Mouse (Mus musculus) neural tube, embryonic 14.5 days (tissue): ENCODE data around the gene Atp6ap1l. TPM values are rescaled to one million over a fixed set of nuclear protein-coding genes. Genes with fewer than 3 reads are reported as not detected.
A peak's percentile ranks its signal among the peaks of the same experiment; 100 is the strongest.
"Not testable (repeated sequence)": the region's sequence is repeated elsewhere in the genome, so short reads cannot be mapped to it uniquely, and the experiment has no call there.

Source experiments
- ATAC-seq: fragments of 200-750 bp; cut with Nextera tagmentation; 2 replicates; pipeline ENCODE4 v1.8.0; 2017; ENCODE audit warnings: low read depth, mild to moderate bottlenecking, moderate TSS enrichment, moderate library complexity
- H3K27ac ChIP-seq: fragments of 300-500 bp; sonication (generic); 2 replicates; pipeline ENCODE4 v1.5.1; 2014; ENCODE audit warnings: low read depth, mild to moderate bottlenecking, control low read depth, low read length, moderate library complexity, mixed read lengths
- H3K27me3 ChIP-seq: fragments of 300-500 bp; sonication (generic); 2 replicates; pipeline ENCODE4 v1.6.1; 2014; ENCODE audit warnings: low read length; ENCODE audit not compliant: control insufficient read depth, insufficient read depth
- H3K36me3 ChIP-seq: fragments of 300-500 bp; sonication (generic); 2 replicates; pipeline ENCODE4 v1.6.1; 2014; ENCODE audit warnings: low read length, mixed read lengths; ENCODE audit not compliant: control insufficient read depth, insufficient read depth
- H3K4me1 ChIP-seq: fragments of 300-500 bp; sonication (generic); 2 replicates; pipeline ENCODE4 v1.6.1; 2014; ENCODE audit warnings: low read length; ENCODE audit not compliant: control insufficient read depth, insufficient read depth
- H3K4me2 ChIP-seq: fragments of 300-500 bp; sonication (generic); 2 replicates; pipeline ENCODE4 v1.6.1; 2014; ENCODE audit warnings: mild to moderate bottlenecking, low read depth, low read length, control low read depth
- H3K4me3 ChIP-seq: fragments of 300-500 bp; sonication (generic); 2 replicates; pipeline ENCODE4 v1.5.1; 2014; ENCODE audit warnings: low read depth, low read length, control low read depth, mixed read lengths
- H3K9ac ChIP-seq: fragments of 300-500 bp; sonication (generic); replicated peaks from 2 replicates; pipeline ENCODE4 v1.6.1; 2014; ENCODE audit warnings: low read depth, mild to moderate bottlenecking, control low read depth, low read length, mixed read lengths
- H3K9me3 ChIP-seq: fragments of 300-500 bp; sonication (generic); 2 replicates; pipeline ENCODE4 v1.6.1; 2016; ENCODE audit warnings: low read length; ENCODE audit not compliant: control insufficient read depth
- WGBS: fragments of 180-500 bp; shearing (Covaris S2); extraction: QIAGEN DNeasy Blood & Tissue Kit; methylation state at CpG from one replicate; pipeline ENCODE4 v1.1.7; 2014; 5-methylcytosine and 5-hydroxymethylcytosine counted together
- polyA plus RNA-seq: library from polyadenylated mRNA; unstranded; fragments of >200 nt; fragmentation: Nextera tagmentation; extraction: Ambion mirVana; gene quantifications from 2 replicates; pipeline ENCODE4 v1.2.1, GENCODE M21; 2014

The Atp6ap1l gene
- polyA plus RNA-seq, 1 experiment from 2014 or later, result 0.47 TPM

DNA sequence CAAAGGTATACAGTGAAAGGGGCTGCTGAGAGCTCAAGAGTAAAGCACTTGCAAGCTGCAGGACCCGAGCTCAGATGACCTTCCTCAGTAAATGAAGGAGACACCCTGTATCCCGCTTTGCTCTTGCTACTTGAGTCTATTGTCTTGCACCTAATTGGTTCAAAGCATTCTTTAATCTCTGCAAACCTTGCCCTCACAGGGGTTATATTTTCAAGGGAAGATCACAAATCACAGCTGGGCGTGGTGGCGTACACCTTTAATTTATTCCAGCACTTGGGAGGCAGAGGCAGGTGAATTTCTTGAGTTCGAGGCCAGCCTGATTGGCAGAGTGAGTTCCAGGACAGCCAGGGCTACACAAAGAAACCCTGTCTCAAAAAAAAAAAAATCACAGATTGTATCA lies 20.0 kb upstream of the Atp6ap1l start:
- Histone ChIP-seq H3K4me1 (peaks cover 6% of the 10 kb centered on the region; the same call in 1 of the 2 replicates), H3K9me3 (no peaks in the 10 kb centered on the region), H3K27ac (no peak overlapping the region), H3K36me3 (peaks cover 24% of the 10 kb centered on the region), H3K4me3 (no peak overlapping the region), H3K9ac (no peak overlapping the region), H3K27me3 (no peaks in the 10 kb centered on the region), H3K4me2 (no peak overlapping the region)
- WGBS, result 91% methylated on average over 5 of the region's 5 CpGs
- ATAC-seq, result no peak

DNA sequence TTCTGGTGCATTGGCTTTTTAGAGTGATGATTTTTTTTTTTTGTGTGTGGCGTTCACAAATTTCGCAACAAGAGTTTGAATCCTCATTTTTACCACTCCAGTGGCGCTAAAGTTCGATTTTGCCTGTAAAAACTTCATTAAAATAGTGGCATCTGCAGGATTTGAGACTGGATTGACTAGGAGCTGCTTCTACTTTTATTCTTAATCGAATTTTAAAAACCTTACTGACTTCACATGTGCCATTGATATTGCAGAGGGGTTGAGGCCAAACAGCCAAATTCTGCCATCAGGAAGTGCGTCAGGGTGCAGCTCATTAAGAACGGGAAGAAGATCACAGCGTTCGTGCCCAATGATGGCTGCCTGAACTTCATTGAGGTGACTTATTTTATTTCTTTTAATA lies 18.9 kb upstream of the Atp6ap1l start:
- no peaks in the 10 kb centered on the region for H3K27me3 ChIP-seq
- 54% methylated on average over 9 of the region's 9 CpGs for WGBS
- peak overlapping the region; percentile 76 for H3K4me2 ChIP-seq
- ATAC-seq, result no peak
- H3K4me3 ChIP-seq, result peak overlapping the region; percentile 82
- peak overlapping the region; percentile 88; the same call in 1 of the 2 replicates for H3K9ac ChIP-seq
- H3K4me1 ChIP-seq, result peaks cover 6% of the 10 kb centered on the region; the same call in 1 of the 2 replicates
- H3K9me3 ChIP-seq, result no peaks in the 10 kb centered on the region
- H3K36me3 ChIP-seq, result peaks cover 24% of the 10 kb centered on the region
- H3K27ac ChIP-seq, result no peak overlapping the region

DNA sequence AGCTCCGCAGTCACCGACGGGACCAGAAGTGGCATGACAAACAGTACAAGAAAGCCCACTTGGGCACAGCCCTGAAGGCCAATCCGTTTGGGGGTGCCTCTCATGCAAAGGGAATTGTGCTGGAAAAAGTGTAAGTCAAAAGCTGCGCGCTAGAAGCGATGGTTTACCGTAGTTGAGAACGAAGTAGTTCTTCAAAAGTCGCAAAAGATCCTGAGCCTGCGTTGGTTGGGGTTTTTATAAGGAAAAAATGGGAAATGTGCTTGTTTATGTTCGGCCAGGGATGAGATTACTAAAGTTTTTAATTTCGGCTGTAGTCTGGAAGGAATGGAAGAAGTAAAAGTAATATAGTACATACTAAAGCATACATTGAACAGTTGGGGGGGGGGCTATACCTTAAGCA lies 18.5 kb upstream of the Atp6ap1l start:
- peak overlapping the region; percentile 76 for H3K4me2 ChIP-seq

DNA sequence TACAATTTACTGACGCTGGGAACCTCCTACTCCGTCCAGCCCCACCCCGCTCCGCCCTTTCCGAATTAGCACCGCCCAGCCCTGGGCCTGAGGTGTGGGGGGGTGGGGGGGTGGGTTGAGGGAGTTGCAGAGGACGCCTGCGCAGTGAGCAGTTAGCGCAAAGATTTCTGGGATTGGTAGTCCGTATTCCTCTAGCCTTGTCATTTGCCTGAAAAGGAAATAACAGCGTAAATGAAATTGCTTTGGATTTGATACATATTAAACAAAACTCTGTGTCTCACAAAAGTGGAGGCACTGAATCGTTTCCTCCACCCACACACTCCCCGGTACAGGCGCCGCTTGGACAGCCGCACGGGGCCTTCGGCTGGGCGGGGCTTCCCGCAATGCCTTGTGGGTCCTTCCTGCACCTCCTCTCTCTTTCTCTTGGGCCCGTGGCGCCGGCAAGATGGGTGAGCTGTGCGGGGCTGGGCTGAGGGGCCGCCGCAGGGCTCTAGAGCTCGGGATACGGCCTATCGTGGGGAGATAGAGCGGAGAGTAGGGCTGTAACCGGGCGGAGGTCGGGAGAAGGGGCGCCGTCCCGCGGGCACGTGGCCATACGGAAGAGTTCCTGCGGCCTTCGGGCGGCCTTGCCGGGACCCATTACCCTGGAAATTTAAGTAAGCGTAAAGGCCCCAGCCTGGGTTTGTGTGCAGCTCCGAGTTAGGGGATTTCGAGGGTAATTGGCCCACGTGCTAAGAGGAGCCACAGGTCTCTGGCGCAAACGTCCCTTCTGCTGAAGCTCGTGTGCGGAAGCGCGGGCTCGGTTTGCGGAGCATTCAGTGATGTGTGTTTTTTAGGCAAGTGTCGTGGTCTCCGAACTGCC lies 17.8 kb upstream of the Atp6ap1l start, which contains the start of gene Rps23:
Rps23 (plus strand) TSS at position 208 of the 862 bp plus-strand sequence.
- Histone ChIP-seq H3K4me2 (peak within 1 kb of the TSS; percentile 76), H3K9me3 (no peaks in the 10 kb centered on the region), H3K4me3 (peak within 1 kb of the TSS; percentile 82), H3K36me3 (peaks cover 24% of the 10 kb centered on the region), H3K4me1 (peaks cover 6% of the 10 kb centered on the region; the same call in 1 of the 2 replicates), H3K9ac (peak within 1 kb of the TSS; percentile 88), H3K27ac (peak within 1 kb of the TSS; percentile 77), H3K27me3 (no peaks in the 10 kb centered on the region)
- WGBS, result under 1% methylated on average over 57 of the region's 57 CpGs
- ATAC-seq, result peak; percentile 98

More for the DNA sequence above, 18.5 kb upstream of the Atp6ap1l start:
- H3K27ac ChIP-seq, H3K9me3 ChIP-seq, H3K4me1 ChIP-seq, H3K27me3 ChIP-seq, ATAC-seq: not testable (repeated sequence)
- under 1% methylated on average over 13 of the region's 13 CpGs for WGBS
- H3K4me3 ChIP-seq, result peak overlapping the region; percentile 82
- H3K36me3 ChIP-seq, result peaks cover 24% of the 10 kb centered on the region
- H3K9ac ChIP-seq, result peak overlapping the region; percentile 88

DNA sequence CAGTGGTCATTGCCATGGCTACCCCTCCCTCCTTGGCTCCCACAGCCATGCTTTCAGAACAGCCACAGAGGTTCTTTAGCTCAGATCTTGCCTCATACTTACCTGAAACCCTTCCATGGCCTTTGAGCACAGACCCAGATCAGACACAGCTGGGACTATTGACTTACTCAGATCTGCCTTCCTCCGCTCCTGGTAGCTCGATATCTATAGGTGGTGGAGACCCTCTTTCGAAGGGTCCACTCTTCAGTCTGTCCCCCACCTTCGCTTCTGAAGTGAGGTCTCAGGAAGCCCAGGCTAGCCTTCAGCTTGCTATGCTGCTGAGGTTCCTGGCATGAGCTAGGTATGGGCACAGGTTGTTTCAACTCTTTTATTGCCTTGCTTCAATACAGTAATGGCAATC lies 9.6 kb upstream of the Atp6ap1l start:
- Histone ChIP-seq H3K27me3 (no peaks in the 10 kb centered on the region), H3K9ac (no peak overlapping the region), H3K4me2 (no peak overlapping the region), H3K4me3 (no peak overlapping the region), H3K9me3 (no peaks in the 10 kb centered on the region), H3K36me3 (no peaks in the 10 kb centered on the region), H3K27ac (no peak overlapping the region), H3K4me1 (no peaks in the 10 kb centered on the region; the same call in 1 of the 2 replicates)
- ATAC-seq, result no peak
- 96% methylated on average over 4 of the region's 4 CpGs for WGBS

DNA sequence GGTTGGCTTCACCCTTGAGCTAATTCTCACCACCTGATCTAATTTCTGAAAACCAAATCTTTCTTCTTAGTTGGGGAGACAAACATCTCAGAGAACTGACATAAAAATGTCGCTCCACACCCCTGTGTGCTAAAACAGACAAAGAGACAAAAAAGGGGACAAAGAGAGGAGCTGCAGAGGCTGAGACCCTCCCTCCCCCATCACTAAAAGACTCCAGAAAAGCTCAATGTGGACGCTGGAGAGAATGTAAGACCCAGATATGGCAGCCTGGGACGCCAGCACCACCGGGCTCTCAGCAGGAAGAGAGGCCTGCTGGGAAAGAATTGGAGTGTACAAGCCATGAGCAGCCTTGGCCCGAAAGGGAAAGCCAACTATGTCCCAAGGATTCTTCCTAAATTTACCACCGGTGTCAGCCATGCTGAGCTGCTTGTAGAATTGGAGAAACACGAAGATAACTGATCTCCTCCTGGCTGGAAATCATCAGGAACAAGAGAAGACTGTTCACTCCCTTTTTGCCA lies 8.6 kb upstream of the Atp6ap1l start:
- Histone ChIP-seq H3K9me3 (no peaks in the 10 kb centered on the region), H3K36me3 (no peaks in the 10 kb centered on the region), H3K4me2 (no peak overlapping the region), H3K4me3 (no peak overlapping the region), H3K27ac (peak overlapping the region; percentile 52), H3K4me1 (no peaks in the 10 kb centered on the region; the same call in 1 of the 2 replicates), H3K9ac (no peak overlapping the region), H3K27me3 (no peaks in the 10 kb centered on the region)
- ATAC-seq, result peak; percentile 41
- WGBS, result 33% methylated on average over 7 of the region's 7 CpGs

DNA sequence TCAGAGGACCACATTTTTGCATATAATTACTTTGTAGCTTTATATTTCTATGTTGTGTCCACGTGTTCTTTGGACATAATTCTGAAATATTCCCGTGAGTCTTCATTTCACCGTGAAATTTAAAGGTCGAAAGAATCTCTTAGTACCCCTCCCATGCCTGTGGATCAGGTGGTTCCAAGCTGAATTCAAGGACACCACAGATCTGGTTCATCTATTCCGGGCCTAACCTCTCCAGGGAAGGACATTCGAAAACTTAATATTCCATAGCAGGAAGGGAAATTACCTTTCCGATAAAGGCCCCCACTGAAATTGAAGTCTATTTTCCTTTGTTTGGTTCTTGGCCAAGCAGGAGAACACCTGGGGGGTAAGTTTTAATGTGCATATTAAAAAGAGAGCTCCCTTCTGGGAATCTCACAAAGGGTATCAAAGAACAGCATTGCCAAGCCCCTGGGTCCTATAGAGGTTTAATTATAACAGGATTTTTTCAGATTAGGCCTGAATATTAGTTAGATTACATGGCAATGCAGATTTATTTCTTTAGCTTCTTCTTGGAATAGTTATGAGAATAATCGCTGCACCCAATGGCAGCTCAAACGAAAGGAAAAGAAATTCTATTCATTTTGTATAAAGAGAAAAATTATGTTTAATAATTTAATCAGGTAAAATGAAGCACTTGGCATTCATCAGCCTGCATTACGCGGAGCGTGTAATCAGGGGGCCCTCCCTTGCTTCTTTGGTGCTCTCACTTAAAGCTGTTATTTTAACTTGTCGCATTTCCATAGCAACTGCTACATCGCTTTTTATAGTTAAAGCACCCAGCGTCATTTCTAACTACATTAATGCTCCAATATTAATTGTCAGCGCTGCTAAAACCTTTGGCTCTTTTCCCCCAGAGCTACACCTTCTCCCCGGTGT lies 7.9 kb upstream of the Atp6ap1l start:
- H3K4me3 ChIP-seq, result no peak overlapping the region
- no peaks in the 10 kb centered on the region for H3K27me3 ChIP-seq
- 53% methylated on average over 17 of the region's 17 CpGs for WGBS
- no peak overlapping the region for H3K9ac ChIP-seq
- peak; percentile 64 for ATAC-seq
- no peaks in the 10 kb centered on the region for H3K9me3 ChIP-seq
- no peaks in the 10 kb centered on the region; the same call in 1 of the 2 replicates for H3K4me1 ChIP-seq
- H3K4me2 ChIP-seq, result no peak overlapping the region
- no peaks in the 10 kb centered on the region for H3K36me3 ChIP-seq
- peak overlapping the region; percentile 52; the same call in 1 of the 2 replicates for H3K27ac ChIP-seq

DNA sequence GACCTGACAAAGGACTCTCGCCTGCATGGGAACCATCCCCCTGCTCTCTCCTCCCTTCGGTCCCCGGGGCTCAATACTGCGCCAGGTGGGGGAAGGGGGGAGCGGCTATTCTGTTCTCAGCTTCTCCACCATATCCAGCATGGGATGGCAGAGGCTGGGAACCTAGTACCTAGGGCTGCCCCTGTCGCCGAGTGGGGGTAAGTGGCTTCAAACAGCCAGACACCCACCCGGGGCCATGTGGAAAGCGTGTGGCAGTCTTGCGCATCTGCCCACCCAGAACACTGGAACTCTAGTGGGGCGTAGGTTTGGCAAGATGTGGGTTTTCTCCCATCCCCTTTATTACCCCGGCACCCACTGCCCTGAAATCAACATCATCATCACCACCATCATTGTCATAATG lies 2.2 kb upstream of the Atp6ap1l start:
- Histone ChIP-seq H3K4me3 (no peak overlapping the region), H3K27ac (no peak overlapping the region), H3K9ac (no peak overlapping the region), H3K36me3 (no peaks in the 10 kb centered on the region), H3K9me3 (no peaks in the 10 kb centered on the region), H3K27me3 (no peaks in the 10 kb centered on the region), H3K4me2 (no peak overlapping the region), H3K4me1 (no peaks in the 10 kb centered on the region)
- WGBS, result 91% methylated on average over 12 of the region's 12 CpGs
- no peak for ATAC-seq
